Mouse (Mus musculus) ovary, postnatal 36 days (tissue): ENCODE data around the gene Adamts17.

ENCODE experiments used
- DNase-seq: peaks from one replicate; pipeline ENCODE4 v3.0.0; 2022; ENCODE audit warnings: low spot score, mixed read lengths

Adamts17 gene

DNA sequence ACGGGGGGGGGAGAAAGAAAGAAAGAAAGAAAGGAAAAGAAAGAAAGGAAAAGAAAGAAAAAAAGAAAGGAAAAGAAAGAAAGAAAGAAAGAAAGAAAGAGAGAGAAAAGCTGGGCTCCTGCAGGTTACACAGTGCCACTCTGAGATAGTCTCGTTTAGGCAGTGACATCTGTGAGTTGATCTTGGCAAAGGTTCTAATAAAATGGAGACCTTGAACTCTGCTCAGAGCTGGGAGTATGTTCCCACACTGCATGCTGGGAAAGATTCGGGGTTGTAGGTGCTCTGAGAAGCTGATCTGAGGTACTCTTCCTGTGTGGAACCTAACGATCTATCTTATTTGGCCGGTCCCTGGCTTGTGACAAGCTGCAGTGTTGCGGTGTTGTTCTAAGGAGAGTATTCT is 7.0 kb downstream of the Adamts17 start:
- DNase-seq = no peak

DNA sequence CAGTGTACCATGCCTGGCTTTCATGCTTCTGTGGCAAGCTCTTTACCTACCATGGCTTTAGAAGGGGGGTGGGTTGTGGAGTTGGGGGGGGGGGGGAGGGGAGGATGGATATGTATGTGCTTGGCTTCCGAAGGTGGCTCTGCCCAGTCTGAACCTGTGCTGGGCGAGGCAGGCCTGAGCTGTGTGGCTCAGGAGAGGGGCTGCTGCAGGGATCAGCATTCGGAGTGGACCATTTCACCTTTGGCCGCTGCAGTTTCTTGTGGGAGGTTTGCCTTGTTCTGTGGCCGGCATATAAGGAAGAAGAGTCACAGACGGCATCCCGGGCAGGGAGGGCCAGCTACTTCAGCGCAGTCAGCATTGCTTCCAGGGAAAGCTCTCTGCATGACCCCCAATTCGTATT is 7.8 kb downstream of the Adamts17 start:
- no peak for DNase-seq

DNA sequence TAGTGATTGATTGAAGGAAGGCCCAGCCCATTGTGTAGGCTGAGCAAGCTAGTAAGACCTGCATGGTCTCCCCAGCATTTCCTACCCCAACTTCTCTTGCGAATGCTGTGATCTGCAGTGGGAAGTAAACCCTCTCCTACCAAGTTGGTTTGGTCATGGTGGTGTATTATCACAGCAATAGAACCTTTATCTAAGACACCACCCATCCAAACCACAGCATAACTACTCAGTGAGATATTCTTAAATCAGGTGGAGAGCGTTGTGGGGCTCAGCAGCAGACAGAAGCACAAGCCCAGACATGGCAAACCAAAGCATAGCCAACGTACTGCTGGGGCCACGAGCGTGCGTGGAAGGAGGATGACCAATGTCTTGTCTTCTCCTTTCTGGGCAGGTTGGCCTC is 9.8 kb downstream of the Adamts17 start:
- no peak for DNase-seq

DNA sequence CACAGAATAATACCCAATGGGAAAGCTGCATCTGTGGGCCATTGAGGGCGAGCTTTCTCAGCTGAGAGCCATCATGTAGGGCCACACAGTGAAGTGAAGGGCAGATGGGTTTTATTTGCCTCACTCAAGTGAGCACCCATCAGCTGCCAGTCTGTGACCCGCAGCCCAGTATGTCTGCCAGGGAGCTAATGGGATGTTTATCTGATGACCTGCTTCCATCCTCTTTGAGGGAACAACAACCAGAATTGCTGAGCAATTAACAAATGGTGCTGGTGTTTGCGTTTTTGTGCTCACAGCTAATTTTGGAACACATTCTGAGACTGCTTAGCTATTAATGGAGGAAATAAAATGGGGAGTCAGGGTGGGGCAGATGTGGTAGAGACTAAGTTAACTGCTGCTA is 12.6 kb downstream of the Adamts17 start:
- DNase-seq = no peak

DNA sequence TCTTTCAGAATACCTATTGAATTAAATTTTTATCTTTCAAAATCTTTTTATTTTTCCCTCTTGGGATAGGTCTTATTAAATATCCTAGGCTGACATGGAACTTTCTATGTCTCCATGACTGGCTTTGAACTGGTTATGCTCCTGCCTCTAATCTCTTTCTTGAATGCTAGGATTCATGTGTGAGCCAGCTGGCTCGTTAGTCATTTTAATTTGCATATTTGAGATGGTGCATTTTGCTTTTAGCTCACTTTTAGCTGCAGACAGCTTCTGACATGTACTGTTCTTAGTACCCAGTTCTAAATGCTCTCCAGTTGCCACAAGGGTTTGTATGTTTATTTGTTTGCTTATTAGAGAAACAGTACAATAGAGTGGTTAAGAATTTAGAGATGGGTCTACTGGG is 18.1 kb downstream of the Adamts17 start:
- DNase-seq = no peak

DNA sequence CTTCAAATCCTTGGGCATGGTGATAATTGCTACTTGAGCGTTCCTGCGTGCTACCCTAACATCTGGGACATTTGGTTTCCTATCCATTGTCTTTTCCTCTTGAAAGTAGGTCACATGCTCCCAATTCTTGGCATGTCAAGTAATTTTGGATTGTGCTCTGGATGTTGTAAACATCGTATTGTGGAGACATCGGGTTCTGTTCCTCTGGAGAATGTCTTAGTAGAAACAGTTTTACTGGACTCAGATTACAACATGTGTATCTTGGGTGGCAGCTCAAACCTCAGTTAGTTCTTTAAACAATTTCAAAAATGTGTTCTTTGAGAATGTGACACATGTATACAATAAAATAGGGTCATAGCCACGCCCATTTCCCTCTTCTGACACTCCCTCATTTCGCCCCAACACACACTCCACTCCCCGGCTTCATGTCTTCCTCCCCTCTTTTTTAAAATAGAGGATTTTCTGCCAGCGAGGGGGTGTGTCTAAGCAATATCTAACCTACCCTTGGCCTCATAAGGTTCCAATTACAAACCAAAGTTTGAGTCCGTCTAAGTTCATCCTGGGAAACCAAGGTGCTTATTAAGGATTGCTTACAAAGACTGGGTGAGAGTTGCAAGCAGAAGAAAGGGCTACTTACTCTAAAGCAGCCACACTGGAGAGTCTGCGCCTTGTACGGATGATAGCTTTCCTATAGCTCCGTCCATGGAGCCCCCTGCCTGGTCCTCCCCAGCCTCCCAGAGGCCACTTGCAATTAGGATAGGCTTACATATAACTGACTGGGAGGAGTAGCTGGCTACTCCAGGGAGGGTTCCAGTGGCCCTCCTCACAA is 18.9 kb downstream of the Adamts17 start:
- no peak for DNase-seq

DNA sequence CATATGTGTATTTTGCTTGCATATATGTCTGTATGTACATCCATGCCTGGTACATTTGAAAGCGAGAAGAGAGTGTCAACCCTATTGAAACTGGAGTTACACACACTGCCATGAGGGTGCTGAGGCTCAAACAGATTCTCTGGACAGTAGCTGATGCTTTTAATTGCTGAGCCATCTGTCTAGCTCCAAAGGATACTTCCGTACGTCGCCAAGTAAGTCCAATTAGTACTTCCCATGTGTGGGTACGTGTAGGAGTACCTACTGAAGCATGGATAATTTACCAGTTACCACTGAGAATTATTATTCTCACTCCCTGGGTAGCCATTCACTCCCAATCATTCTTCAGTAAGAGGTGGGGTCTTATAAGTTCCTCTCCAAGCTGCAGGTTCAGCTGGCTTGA is 19.7 kb downstream of the Adamts17 start:
- no peak for DNase-seq

DNA sequence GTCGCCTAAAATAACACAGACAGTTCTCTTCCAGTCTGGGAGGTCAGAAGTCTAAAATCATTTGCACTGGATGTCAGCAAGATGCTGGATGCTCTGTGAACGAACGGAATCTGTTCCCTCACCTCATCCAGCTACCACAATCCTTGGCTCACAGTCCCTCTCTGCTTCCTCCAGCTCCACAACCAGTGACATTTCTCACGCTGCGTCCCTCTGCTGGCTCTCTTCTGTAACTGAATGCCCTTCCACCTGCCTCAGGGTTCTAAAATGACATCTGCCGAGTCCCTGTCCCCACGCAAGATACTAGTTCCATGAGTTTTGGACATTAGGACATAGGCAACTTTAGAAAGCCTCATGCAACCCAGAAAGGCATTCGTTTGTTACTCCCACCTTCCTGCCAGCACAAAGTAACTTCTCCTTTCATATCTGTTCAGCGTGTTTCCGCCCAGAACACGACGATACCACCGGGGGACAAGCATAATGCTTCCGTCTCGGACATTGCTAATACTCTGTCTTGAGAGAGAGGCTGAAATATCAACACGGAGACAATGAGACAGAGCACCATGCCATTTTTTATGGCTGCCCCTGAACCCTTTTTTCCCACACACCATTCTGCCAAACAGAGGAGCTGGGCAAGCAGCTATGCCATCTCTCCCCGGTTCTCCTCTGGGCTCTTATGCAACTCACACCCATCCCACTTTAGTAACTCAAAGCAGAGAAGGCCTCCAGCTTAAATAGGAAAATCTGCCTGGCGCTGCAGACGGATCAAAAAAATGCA is 27.6 kb downstream of the Adamts17 start:
- DNase-seq = no peak

DNA sequence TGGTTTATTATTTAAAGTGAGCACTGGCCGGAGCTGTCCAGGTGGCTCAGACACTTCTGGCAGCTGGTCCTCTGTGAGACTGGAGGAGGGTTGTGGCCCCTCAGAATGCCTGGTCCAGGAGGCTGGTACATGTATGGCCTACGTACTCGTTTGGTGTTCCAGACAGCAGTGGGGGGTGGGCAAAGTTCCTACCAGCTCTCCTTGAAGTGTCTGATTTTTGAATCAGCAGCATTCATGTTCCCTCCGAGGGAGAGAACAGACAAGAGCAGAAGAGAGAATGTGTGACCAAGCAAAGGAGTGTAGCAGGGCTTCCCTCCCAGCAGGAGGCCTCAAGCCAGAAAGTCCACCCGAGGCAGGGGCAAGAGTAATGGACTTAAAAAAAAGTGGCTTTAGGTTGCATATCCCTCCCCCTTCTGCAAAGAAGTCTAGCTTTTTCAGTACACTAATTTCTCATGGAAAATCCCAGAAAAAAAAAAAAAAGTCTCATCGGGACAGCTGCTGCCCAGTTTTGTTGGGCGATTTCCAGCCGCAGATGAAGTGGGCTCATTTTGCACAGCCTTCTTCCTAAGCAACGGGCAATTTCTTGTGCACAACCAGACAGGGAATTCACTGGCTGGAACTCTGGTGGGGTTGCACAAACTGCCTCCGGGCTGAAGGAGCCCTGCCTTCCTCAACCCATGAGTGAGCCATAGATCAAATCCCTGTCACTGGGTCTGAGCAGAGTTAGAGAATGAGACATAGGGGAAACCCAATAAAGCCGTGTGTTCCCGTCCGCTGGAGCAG is 28.4 kb downstream of the Adamts17 start:
- no peak for DNase-seq

DNA sequence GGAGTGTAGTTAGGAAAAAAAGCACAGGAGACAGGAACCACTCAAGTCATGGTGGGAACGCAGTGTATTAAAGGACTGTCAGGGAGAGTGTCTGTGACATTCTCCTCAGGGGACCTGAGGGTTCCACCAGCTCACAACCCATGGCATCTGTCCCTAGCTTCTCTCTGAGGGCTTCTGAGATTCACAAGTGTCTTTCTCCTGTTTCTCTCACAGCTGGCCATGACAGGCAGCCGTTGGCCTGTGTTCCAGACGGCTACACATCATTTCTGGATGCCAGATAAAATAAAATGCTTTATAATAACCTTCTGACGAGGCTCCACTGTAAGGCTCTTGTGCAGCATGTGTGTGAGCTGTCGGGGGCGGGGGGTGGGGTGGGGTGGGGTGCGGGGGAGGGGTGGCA is 32.0 kb downstream of the Adamts17 start:
- no peak for DNase-seq

DNA sequence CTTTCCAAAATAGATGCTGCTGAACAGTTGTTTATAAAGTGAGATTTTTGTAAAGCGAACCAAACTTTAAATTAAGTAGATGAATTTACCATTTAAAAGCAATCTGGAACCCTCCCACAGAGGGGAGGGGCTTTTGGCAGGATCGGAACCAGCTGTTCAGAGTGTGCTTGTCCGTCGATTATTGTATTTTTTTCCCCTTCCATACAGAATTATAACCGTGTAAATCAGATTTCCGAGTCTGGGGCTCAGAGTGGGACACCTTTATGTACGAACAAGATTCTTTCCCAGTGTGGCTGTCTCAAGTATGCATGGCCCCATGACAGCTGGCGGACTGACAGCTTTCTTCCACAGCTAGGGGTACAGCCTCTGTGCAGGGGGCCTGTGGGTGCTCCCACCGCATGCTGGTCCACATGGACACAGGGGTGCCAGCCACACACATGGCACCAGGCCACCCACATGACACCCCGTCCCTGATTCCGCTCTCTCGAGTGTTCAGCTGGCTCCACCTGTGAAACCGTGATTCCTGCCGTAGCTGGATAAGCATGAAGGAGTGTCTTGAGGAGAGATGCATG is 32.5 kb downstream of the Adamts17 start:
- no peak for DNase-seq

DNA sequence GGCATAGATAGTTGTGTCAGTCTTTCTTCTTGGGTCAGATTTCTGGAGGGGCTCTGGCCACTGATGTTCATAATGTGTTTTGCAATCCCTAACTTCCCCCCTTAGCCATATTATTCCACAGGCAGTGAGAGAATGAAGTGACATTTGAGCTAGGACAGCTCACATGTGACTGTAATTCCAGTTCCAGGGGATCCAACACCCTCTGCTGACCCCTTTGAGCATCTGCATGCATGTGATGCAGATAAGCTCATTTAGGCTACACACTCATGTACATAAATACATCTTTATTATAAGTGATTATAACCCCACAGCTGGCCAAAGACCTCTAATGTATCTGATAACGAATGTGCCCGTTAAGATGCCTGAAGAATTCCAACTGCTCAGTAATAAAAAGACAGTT is 33.7 kb downstream of the Adamts17 start:
- DNase-seq = no peak

DNA sequence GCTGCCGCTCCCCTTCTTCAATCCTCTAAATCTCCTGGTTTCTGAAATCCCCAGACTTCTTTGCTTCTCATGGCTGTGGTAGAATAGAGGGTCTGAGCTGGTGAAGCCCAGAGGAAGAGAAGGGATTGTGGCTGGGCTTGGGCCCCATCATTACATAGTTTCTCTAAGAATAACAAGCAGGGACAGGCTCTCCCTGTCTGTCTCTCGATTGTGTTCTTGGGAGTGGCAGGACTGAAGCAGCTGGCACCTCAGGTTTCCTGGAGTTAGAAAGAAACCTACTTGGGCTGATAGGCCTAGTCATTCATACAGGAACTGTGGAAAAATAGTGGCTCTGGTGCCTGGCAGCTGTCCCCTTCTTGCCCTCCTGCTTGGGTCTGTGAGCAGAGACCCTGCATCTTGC is 51.9 kb downstream of the Adamts17 start:
- no peak for DNase-seq

DNA sequence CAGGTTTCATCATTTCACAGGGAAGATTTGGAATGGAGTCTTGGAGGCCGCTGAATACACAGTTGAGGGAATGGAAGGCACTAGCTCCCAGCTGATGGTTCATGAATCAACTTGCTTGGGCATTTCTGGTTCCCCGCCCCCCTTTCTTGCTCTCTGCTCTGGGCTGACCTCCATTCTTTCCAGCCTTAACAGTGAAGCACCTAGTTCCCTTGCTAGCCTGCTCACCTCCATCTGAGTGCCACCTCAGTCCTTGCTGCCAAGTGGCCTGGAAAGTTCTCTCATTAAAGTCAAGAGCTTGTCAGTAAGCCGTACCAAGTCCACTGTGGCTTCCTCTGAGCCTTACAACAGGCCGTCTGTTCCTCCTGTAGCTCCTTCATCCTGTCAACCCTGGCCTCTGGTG is 52.6 kb downstream of the Adamts17 start:
- no peak for DNase-seq

DNA sequence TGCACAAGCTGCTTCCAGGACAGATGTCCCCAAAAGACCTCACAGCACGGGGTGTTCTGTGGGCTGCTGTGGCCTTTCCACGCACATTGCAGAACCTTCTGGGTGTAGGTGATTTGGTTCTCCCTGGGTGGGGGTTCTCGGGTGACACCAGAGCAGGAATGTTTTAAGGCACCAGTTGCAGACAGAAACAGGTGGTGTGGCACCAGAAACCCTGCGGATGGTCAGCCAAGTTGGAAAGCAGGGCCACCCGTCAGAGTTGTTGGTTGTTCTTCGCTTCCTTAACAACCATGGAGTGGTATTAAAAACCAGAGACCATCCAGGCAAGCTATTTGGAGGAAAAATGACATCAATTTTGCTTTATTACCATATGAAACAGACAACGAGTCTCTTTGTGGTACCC is 62.8 kb downstream of the Adamts17 start:
- no peak for DNase-seq

DNA sequence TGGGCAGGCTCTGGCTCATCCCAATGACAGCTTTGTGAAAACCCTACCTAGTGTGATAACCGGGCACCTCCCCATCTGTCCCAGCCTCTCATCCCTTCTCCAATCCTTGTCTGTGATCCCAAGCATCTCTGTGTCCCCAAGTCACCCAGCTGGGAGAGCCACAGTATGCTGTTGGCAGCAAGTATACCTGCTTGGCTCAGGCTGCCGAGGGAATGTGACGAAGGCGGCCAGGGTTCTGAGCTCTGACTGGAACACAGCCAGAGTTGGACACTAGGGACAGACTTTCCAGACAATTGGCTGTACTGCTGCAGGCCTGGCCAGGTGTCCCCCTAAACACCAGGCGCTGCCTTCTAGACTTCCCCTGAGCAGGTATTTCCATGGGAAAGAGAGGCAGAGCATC is 63.5 kb downstream of the Adamts17 start:
- DNase-seq = no peak

DNA sequence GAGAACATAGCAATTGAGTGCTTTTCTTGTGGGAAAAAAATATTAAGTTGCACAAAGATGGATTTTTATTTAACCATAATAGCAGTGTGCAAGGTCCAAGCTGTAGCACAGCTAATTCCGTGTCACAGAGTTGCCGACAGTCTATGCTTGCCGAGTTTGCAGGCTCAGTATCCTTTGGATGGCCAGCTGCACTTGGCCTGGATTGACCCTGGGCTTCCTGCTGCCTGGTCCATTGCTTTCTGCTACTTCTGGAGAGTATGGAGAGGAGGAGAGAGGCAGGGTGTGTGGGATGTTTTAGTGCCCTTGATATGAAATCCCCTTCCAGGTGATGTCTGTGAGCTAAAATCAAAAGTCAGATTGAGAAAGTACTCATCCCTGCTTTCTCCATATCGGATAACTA is 66.4 kb downstream of the Adamts17 start:
- DNase-seq = no peak

DNA sequence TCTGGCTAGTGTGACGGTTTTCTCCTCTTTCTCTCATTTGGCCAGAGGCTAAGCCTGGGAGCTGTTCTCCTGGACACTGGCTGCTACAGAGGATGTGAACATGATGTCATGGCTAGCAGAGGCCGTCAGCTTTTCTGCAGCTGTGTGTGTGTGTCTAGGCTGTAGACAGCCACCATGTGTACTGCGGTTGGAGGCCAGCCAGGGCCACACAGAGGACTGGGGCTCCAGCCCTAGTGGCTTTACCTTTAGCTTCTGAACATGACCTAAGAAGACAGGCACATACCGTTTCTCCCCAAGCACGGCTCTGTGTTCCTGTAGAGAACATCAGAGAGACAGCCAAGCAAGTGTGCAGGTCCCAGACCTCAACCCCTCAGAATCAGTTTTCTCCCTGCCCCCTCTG is 73.3 kb downstream of the Adamts17 start:
- DNase-seq = no peak

DNA sequence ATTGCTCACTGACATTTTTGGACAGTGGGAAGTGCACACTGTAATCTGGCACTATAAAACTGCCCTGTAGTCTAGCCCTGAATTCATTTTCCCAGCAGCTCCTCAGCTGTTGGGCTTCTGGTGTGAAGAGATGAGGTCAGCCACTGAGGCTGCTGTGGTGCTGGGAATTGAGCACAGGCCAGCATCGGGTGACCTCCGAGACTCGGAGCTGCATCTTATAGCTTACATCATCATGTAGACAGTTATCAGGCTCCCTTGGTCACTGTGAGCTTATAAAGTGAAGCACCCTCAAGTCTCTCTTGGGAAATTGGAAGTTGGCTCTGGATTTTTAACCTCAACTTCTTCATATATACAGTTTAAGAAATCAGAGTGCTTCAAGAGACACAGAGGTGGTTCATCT is 84.1 kb downstream of the Adamts17 start:
- no peak for DNase-seq

DNA sequence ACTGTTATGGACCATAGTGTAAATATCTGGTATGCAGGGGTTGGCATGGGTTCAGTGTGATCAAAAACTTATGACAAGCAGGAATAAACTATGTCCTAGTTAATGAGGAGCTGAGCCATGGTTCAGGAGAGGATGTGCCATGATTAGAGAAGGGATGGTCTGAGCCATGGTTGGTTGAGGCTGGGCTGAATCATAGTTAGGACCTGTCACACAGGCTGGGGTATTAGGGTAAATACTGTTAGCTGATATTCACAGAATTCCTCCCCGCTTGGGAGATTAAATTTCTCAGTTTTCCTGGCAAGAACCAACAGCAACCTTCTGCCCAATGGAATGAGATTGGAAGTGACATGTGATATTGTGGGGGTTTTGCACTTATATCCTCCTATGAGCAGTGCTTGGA is 84.6 kb downstream of the Adamts17 start:
- no peak for DNase-seq

DNA sequence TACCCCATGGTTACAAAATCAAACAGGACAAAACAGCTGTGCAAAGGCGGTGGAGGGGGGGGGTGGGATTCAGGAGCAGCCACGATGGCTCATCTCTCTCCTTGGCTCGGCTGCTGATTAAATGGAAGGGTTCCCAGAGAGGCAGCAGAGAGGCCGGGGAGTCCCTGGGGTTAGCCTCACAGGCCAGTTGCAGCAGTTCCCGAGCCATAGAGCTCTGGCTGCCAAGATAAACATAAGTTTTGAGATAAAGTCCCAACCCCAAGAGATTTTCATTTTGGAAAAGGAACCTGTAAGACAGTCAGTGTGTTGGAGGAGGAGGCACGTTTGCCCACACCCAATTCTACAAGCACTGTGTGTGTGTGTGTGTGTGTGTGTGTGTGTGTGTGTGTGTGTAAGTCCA is 89.7 kb downstream of the Adamts17 start:
- peak; percentile 56 for DNase-seq

DNA sequence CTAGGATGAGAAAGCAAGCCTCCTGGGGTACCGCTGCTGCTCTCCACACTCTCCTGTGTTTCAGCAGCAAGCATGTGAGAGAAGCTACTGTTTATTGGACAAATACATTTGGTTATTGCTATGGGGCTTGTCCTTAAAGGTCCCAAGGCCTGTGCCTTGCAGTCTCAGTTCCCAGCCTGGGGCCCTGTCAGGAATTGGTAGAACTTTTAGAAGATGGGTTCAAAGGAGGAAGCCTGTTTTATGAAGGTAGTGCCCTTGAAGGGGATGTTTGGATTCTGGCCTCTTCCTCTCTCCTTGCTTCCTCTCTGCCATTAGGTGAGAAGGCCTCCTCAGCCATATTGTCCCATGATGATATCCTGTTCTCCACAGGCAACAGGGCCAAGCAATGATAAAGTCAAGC is 91.8 kb downstream of the Adamts17 start:
- no peak for DNase-seq

DNA sequence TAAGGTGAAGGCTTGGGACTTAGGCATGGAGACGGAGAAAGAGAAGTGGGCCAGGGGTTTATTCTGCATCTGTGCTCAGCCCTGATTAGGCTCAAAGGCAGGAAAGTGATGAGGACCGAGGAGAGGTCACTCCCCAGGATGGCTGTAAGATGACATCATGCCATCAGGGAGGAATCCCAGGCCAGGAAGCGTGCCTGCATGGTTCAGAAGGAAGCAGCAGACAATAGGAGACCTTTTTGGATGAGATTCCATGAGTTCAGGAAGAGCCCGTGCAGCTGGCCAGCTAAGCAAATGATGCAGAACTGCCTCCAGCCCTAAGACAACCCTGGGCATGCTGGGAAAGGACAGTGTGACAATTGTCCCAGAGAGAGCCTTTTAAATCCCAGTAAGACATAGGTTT is 93.7 kb downstream of the Adamts17 start:
- no peak for DNase-seq
